Mouse (Mus musculus) WW6 (cell line): ENCODE results near the gene Cadps.

Experiments
- DNase-seq: peaks from one replicate; pipeline ENCODE4 v3.0.0-alpha.2; 2013; ENCODE audit warnings: low read depth, low spot score

Gene Cadps

GRCm38 (mm10) chr14:12730979-12731378 is 91.9 kb downstream of the Cadps start:
- no peak for DNase-seq

GRCm38 (mm10) chr14:12722452-12723194 is 100.3 kb downstream of the Cadps start:
- no peak for DNase-seq

- no peak for DNase-seq
Observed at GRCm38 (mm10) chr14:12718766-12719165, 104.1 kb downstream of the Cadps start.

- no peak for DNase-seq
Observed at GRCm38 (mm10) chr14:12715906-12716659, 106.8 kb downstream of the Cadps start.

- no peak for DNase-seq
Observed at GRCm38 (mm10) chr14:12707395-12707794, 115.5 kb downstream of the Cadps start.

GRCm38 (mm10) chr14:12704461-12704860 is 118.4 kb downstream of the Cadps start:
- DNase-seq = no peak

- DNase-seq = no peak
Observed at GRCm38 (mm10) chr14:12690201-12690600, 132.7 kb downstream of the Cadps start.

GRCm38 (mm10) chr14:12685015-12685414 is 137.9 kb downstream of the Cadps start:
- no peak for DNase-seq

GRCm38 (mm10) chr14:12680819-12681638 is 141.8 kb downstream of the Cadps start:
- no peak for DNase-seq

GRCm38 (mm10) chr14:12661430-12661829 is 161.4 kb downstream of the Cadps start:
- no peak for DNase-seq

- no peak for DNase-seq
Observed at GRCm38 (mm10) chr14:12657351-12657750, 165.5 kb downstream of the Cadps start.

- DNase-seq = no peak
Observed at GRCm38 (mm10) chr14:12642868-12643512, 179.9 kb downstream of the Cadps start.

- DNase-seq = no peak
Observed at GRCm38 (mm10) chr14:12638762-12639161, 184.1 kb downstream of the Cadps start.

- DNase-seq = no peak
Observed at GRCm38 (mm10) chr14:12637121-12637754, 185.6 kb downstream of the Cadps start.

- no peak for DNase-seq
Observed at GRCm38 (mm10) chr14:12624256-12625130, 198.4 kb downstream of the Cadps start.

- DNase-seq = no peak
Observed at GRCm38 (mm10) chr14:12607025-12607424, 215.9 kb downstream of the Cadps start.

- no peak for DNase-seq
Observed at GRCm38 (mm10) chr14:12606202-12606601, 216.7 kb downstream of the Cadps start.

GRCm38 (mm10) chr14:12602080-12602479 is 220.8 kb downstream of the Cadps start:
- no peak for DNase-seq

- no peak for DNase-seq
Observed at GRCm38 (mm10) chr14:12595326-12595725, 227.6 kb downstream of the Cadps start.

GRCm38 (mm10) chr14:12592472-12593075 is 230.3 kb downstream of the Cadps start:
- no peak for DNase-seq
